Mouse (Mus musculus): ENCODE results near the gene Rnf2.

DNA sequence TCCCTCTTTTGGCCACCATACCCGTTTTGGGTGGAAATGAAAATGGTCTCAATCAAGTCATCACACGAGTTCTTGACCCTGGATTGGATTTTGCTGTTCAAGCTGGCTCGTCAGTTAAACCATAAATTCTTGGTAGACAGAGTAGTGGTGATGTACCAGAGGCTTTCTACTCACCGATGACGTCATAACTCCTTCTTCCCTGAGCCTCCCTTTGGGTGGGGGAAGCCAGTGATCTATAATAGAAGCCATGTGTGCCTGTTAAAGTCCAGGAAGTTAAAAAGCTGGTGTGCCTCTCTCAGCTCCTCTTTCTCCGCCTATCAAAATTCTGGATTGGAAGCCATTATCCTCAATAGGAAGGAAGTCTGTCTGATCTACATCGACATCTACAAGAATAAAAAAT, 49.0 kb upstream of the Rnf2 start:
- no peak for TF ChIP-seq CTCF (IDR thresholded peaks at IDR 0.05; ENCODE audit: low read depth, low read length)
- TF ChIP-seq POLR2A (IDR thresholded peaks at IDR 0.05; ENCODE audit: extremely low read depth, insufficient read depth, low read length) = no peak

Data from liver, adult 2 months (tissue).